Mouse (Mus musculus) heart, adult 8-10 months (tissue): ENCODE measurements around the gene Olfr311. TPM values are rescaled to one million over a fixed set of nuclear protein-coding genes. Genes with fewer than 3 reads are reported as not detected.
"Not testable (repeated sequence)": the region's sequence is repeated elsewhere in the genome, so short reads cannot be mapped to it uniquely, and the experiment has no call there.

ENCODE experiments used
- DNase-seq: peaks from one replicate; pipeline ENCODE4 v3.0.0; 2022; ENCODE audit warnings: low spot score
- total RNA-seq, 4 experiments: library from RNA; stranded (reverse); gene quantifications; 2 replicates each; pipeline ENCODE4 v1.2.4; 2022

Olfr311 gene
- total RNA-seq = not detected

GRCm38 (mm10) chr11:58838951-58839350 is at the start of gene Olfr311:
Gene Olfr311 (plus strand): TSS chr11:58839251.
- not testable (repeated sequence) for DNase-seq

GRCm38 (mm10) chr11:58789532-58789931 is 49.5 kb upstream of the Olfr311 start:
- no peak for DNase-seq

- DNase-seq = no peak
Observed at GRCm38 (mm10) chr11:58790053-58790452, 49.0 kb upstream of the Olfr311 start.

GRCm38 (mm10) chr11:58790646-58791045 is 48.4 kb upstream of the Olfr311 start:
- no peak for DNase-seq

- DNase-seq = no peak
Observed at GRCm38 (mm10) chr11:58795856-58796255, 43.2 kb upstream of the Olfr311 start.

- no peak for DNase-seq
Observed at GRCm38 (mm10) chr11:58796850-58797249, 42.2 kb upstream of the Olfr311 start.

- DNase-seq = no peak
Observed at GRCm38 (mm10) chr11:58799747-58800146, 39.3 kb upstream of the Olfr311 start.

GRCm38 (mm10) chr11:58801558-58802228 is 37.4 kb upstream of the Olfr311 start, which contains the start of gene Fam183b:
Gene Fam183b (minus strand): TSS chr11:58801960.
- no peak for DNase-seq

GRCm38 (mm10) chr11:58803871-58804270 is 35.2 kb upstream of the Olfr311 start:
- DNase-seq = no peak

- DNase-seq = no peak
Observed at GRCm38 (mm10) chr11:58804393-58804792, 34.7 kb upstream of the Olfr311 start.

GRCm38 (mm10) chr11:58812001-58812400 is 27.1 kb upstream of the Olfr311 start:
- no peak for DNase-seq

- DNase-seq = not testable (repeated sequence)
Observed at GRCm38 (mm10) chr11:58814700-58815099, 24.4 kb upstream of the Olfr311 start, which contains the start of gene Olfr313. Gene Olfr313 (plus strand): TSS chr11:58815000.

- no peak for DNase-seq
Observed at GRCm38 (mm10) chr11:58815676-58816075, 23.4 kb upstream of the Olfr311 start.

GRCm38 (mm10) chr11:58828937-58829336 is 10.1 kb upstream of the Olfr311 start, which contains the start of gene Olfr312:
Gene Olfr312 (plus strand): TSS chr11:58829237.
- DNase-seq = not testable (repeated sequence)

GRCm38 (mm10) chr11:58829764-58830163 is 9.3 kb upstream of the Olfr311 start:
- DNase-seq = no peak

- not testable (repeated sequence) for DNase-seq
Observed at GRCm38 (mm10) chr11:58832541-58832940, 6.5 kb upstream of the Olfr311 start.

- peak; percentile 100 for DNase-seq
Observed at GRCm38 (mm10) chr11:58846919-58847461, 7.9 kb downstream of the Olfr311 start, which contains the start of gene Gm12258. Gene Gm12258 (plus strand): TSS chr11:58847158.

- no peak for DNase-seq
Observed at GRCm38 (mm10) chr11:58847636-58848035, 8.6 kb downstream of the Olfr311 start.

GRCm38 (mm10) chr11:58849731-58850130 is 10.7 kb downstream of the Olfr311 start:
- DNase-seq = no peak

GRCm38 (mm10) chr11:58860744-58861143 is 21.7 kb downstream of the Olfr311 start:
- no peak for DNase-seq

- peak; percentile 58 for DNase-seq
Observed at GRCm38 (mm10) chr11:58867039-58867953, 28.2 kb downstream of the Olfr311 start, which contains the start of gene 2810021J22Rik. Gene 2810021J22Rik (plus strand): TSS chr11:58867216.

GRCm38 (mm10) chr11:58867954-58868330 is 28.9 kb downstream of the Olfr311 start:
- no peak for DNase-seq
